Mouse (Mus musculus): ENCODE results near the gene Ccdc117. TPM values are rescaled to one million over a fixed set of nuclear protein-coding genes. Genes with fewer than 3 reads are reported as not detected.

The Ccdc117 gene
- total and polyA plus RNA-seq, 3 experiments, result 24.3 to 38.9 (median 27.0) TPM

DNA sequence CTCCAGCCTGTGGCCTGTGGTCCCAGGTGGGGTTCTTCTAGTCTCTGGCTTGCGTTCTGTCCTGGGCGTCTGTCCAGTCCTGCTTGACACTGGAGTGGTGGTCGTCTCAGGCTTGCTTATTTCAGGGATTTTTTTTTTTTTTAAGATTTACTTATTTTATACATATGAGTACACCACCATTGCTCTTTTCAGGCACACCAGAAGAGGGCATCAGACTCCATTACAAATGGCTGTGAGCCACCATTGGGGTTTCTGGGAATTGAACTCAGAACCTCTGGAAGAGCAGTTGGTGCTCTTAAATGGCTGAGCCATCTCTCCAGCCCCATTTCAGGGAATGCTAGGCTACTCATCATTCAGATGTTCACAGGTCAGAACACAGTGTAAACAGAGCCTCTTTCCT is 18.3 kb upstream of the Ccdc117 start:
- Histone ChIP-seq H3K27me3 (replicated peaks) (peaks cover 4% of the 10 kb centered on the region), H3K4me3 (replicated peaks in 1 of 3; ENCODE audit: low read depth in 2 of 3, low read length in 2 of 3, poor library complexity in 1 of 3) (no peak overlapping the region), H3K27ac (ENCODE audit: insufficient read depth, low read depth) (no peak overlapping the region), H3K79me2 (replicated peaks; ENCODE audit: control insufficient read depth, extremely low read depth, insufficient read depth, poor library complexity, severe bottlenecking) (no peaks in the 10 kb centered on the region), H3K9me3 (replicated peaks; ENCODE audit: low read length) (no peaks in the 10 kb centered on the region), H3K4me2 (ENCODE audit: insufficient read depth, low read depth, poor library complexity, severe bottlenecking) (no peak overlapping the region), H3K36me3 (replicated peaks in 1 of 2; ENCODE audit: control insufficient read depth in 1 of 2, insufficient read depth in 1 of 2, low read length in 1 of 2) (no peaks in the 10 kb centered on the region), H3K4me1 (ENCODE audit: control insufficient read depth in 1 of 2, insufficient read depth in 2 of 2) (peaks cover 0 to under 1% of the 10 kb centered on the region in 2 experiments; a peak in 1 of 4 replicates), H3K9ac (ENCODE audit: insufficient read depth, low read depth) (no peak overlapping the region)
- no peak for DNase-seq (ENCODE audit: extremely low read depth)
- dilution Hi-C loops (cut with MboI; ENCODE audit: extremely low pct_ligation_motif_present, extremely low pct_unique_long_range_greater_than_20kb, low sequenced_read_pairs), result no loop called here
- in situ Hi-C loops (cut with MboI; ENCODE audit: low pct_ligation_motif_present, low pct_unique_long_range_greater_than_20kb, low sequenced_read_pairs), result loop anchor here (10.0 kb wide), 1 partner anchor 75 kb away; no protein-coding TSS in a partner anchor
- peak; percentile 17 for TF ChIP-seq RAD21 (IDR thresholded peaks at IDR 0.05; ENCODE audit: low read depth, low read length)
- TF ChIP-seq CTCF (conservative IDR thresholded peaks at IDR 0.05 in 1 of 2, IDR thresholded peaks at IDR 0.05 in 1 of 2; ENCODE audit: low read depth in 2 of 2, low read length in 2 of 2), result peak in 1 of 2 experiments; percentile 34; a peak in 1 of 4 replicates
- TF ChIP-seq ZNF384 (IDR thresholded peaks at IDR 0.05; ENCODE audit: low read depth, low read length), result 0 out of 2 replicates have a peak, but pooled peaks have one; percentile 23
- no peak for TF ChIP-seq PAX5 (IDR thresholded peaks at IDR 0.05; ENCODE audit: low read length)
- no peak for TF ChIP-seq EP300 (IDR thresholded peaks at IDR 0.05; ENCODE audit: low read length)

DNA sequence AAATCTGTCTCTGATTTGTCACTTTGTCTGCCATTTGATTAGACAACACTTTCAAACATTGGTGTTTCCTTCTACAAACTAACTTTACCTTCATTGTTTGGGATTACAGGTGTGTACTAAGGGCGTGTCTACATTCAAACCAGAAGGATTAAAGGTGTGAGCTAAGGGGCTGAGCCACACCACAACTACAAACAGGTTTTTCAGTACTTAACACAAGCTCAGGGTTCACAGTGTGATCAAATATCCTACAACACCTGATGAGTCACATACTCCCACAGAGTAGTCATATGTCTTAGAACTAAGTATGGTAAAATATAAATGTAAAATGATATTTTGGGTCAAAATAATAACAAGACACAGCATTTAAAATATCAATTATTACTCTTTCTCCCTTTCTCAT is 9.9 kb upstream of the Ccdc117 start:
- no peak overlapping the region for H3K9ac ChIP-seq (ENCODE audit: insufficient read depth, low read depth)
- dilution Hi-C loops (cut with MboI; ENCODE audit: extremely low pct_ligation_motif_present, extremely low pct_unique_long_range_greater_than_20kb, low sequenced_read_pairs) (no loop called here), in situ Hi-C loops (cut with MboI; ENCODE audit: low pct_ligation_motif_present, low pct_unique_long_range_greater_than_20kb, low sequenced_read_pairs) (no loop called here)
- H3K4me1 ChIP-seq (ENCODE audit: control insufficient read depth in 1 of 2, insufficient read depth in 2 of 2), result no peaks in the 10 kb centered on the region
- no peak overlapping the region for H3K4me2 ChIP-seq (ENCODE audit: insufficient read depth, low read depth, poor library complexity, severe bottlenecking)
- TF ChIP-seq ZNF384 (IDR thresholded peaks at IDR 0.05; ENCODE audit: low read depth, low read length), result no peak
- no peak for TF ChIP-seq E2F4 (IDR thresholded peaks at IDR 0.05; ENCODE audit: insufficient replicate concordance, low read depth, low read length)
- TF ChIP-seq USF1 (IDR thresholded peaks at IDR 0.05; ENCODE audit: low read depth, low read length), result no peak
- TF ChIP-seq MYC (IDR thresholded peaks at IDR 0.05; ENCODE audit: low read depth, low read length), result no peak
- no peak for TF ChIP-seq ELF1 (IDR thresholded peaks at IDR 0.05; ENCODE audit: low read depth, low read length)
- no peak for TF ChIP-seq SMC3 (IDR thresholded peaks at IDR 0.05; ENCODE audit: low read depth, low read length)
- TF ChIP-seq UBTF (IDR thresholded peaks at IDR 0.05; ENCODE audit: low read depth, low read length), result no peak
- TF ChIP-seq JUND (conservative IDR thresholded peaks at IDR 0.05; ENCODE audit: low read depth, low read length), result no peak
- no peak for TF ChIP-seq EP300 (IDR thresholded peaks at IDR 0.05; ENCODE audit: low read length)
- no peak for TF ChIP-seq PAX5 (IDR thresholded peaks at IDR 0.05; ENCODE audit: low read length)
- no peaks in the 10 kb centered on the region for H3K36me3 ChIP-seq (replicated peaks in 1 of 2; ENCODE audit: control insufficient read depth in 1 of 2, insufficient read depth in 1 of 2, low read length in 1 of 2)
- H3K79me2 ChIP-seq (replicated peaks; ENCODE audit: control insufficient read depth, extremely low read depth, insufficient read depth, poor library complexity, severe bottlenecking), result no peaks in the 10 kb centered on the region
- no peak overlapping the region for H3K27ac ChIP-seq (ENCODE audit: insufficient read depth, low read depth)
- DNase-seq (ENCODE audit: extremely low read depth), result no peak
- no peak overlapping the region for H3K4me3 ChIP-seq (replicated peaks in 1 of 3; ENCODE audit: low read depth in 2 of 3, low read length in 2 of 3, poor library complexity in 1 of 3)
- peaks cover 9% of the 10 kb centered on the region for H3K9me3 ChIP-seq (replicated peaks; ENCODE audit: low read length)
- H3K27me3 ChIP-seq (replicated peaks), result no peaks in the 10 kb centered on the region

DNA sequence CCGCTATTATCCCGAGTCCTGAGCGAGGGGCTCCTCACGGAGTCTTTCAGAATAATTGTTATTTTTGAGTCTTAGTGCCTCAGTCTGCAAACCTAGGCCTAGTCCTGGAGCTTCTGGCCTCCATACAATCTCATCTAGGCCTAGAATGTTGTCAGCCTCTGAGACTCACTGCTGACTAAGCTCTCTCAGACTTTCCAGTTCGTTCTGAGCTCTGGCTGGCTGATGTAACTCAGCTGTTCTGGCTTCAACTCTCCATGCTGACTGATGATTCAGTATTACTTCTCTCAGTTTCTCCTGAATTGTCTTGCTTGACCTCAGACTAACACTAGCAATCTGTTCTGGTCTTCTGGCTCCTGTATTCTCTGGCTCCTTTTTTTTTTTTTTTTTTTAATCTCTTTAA is 9.4 kb upstream of the Ccdc117 start:
- no peak overlapping the region for H3K9ac ChIP-seq (ENCODE audit: insufficient read depth, low read depth)
- dilution Hi-C loops (cut with MboI; ENCODE audit: extremely low pct_ligation_motif_present, extremely low pct_unique_long_range_greater_than_20kb, low sequenced_read_pairs), result no loop called here
- no peak for DNase-seq (ENCODE audit: extremely low read depth)
- no peak overlapping the region for H3K4me2 ChIP-seq (ENCODE audit: insufficient read depth, low read depth, poor library complexity, severe bottlenecking)
- TF ChIP-seq HCFC1 (IDR thresholded peaks at IDR 0.05; ENCODE audit: low read depth, low read length), result no peak
- TF ChIP-seq USF1 (IDR thresholded peaks at IDR 0.05; ENCODE audit: low read depth, low read length), result no peak
- TF ChIP-seq SMC3 (IDR thresholded peaks at IDR 0.05; ENCODE audit: low read depth, low read length), result no peak
- TF ChIP-seq ETS1 (conservative IDR thresholded peaks at IDR 0.05; ENCODE audit: low read depth, low read length), result no peak
- no peak for TF ChIP-seq TBP (conservative IDR thresholded peaks at IDR 0.05; ENCODE audit: low read depth, low read length)
- no peak for TF ChIP-seq IRF4 (IDR thresholded peaks at IDR 0.05; ENCODE audit: low read depth, low read length)
- no peak for TF ChIP-seq EP300 (IDR thresholded peaks at IDR 0.05; ENCODE audit: low read length)
- TF ChIP-seq USF2 (conservative IDR thresholded peaks at IDR 0.05; ENCODE audit: low read depth, low read length), result no peak
- no peak for TF ChIP-seq UBTF (IDR thresholded peaks at IDR 0.05; ENCODE audit: low read depth, low read length)
- no peak for TF ChIP-seq NRF1 (IDR thresholded peaks at IDR 0.05; ENCODE audit: low read depth, low read length)
- TF ChIP-seq CHD2 (IDR thresholded peaks at IDR 0.05; ENCODE audit: low read length), result no peak
- no peak for TF ChIP-seq JUN (IDR thresholded peaks at IDR 0.05; ENCODE audit: insufficient read depth, low read depth, low read length)
- TF ChIP-seq MEF2A (IDR thresholded peaks at IDR 0.05; ENCODE audit: borderline replicate concordance, low read depth, low read length), result no peak
- no peak for TF ChIP-seq RAD21 (IDR thresholded peaks at IDR 0.05; ENCODE audit: low read depth, low read length)
- TF ChIP-seq PAX5 (IDR thresholded peaks at IDR 0.05; ENCODE audit: low read length), result no peak
- no peaks in the 10 kb centered on the region for H3K27me3 ChIP-seq (replicated peaks)
- in situ Hi-C loops (cut with MboI; ENCODE audit: low pct_ligation_motif_present, low pct_unique_long_range_greater_than_20kb, low sequenced_read_pairs), result no loop called here
- peaks cover 9% of the 10 kb centered on the region for H3K9me3 ChIP-seq (replicated peaks; ENCODE audit: low read length)
- H3K27ac ChIP-seq (ENCODE audit: insufficient read depth, low read depth), result no peak overlapping the region
- no peaks in the 10 kb centered on the region for H3K4me1 ChIP-seq (ENCODE audit: control insufficient read depth in 1 of 2, insufficient read depth in 2 of 2)
- H3K79me2 ChIP-seq (replicated peaks; ENCODE audit: control insufficient read depth, extremely low read depth, insufficient read depth, poor library complexity, severe bottlenecking), result no peaks in the 10 kb centered on the region
- H3K4me3 ChIP-seq (replicated peaks in 1 of 3; ENCODE audit: low read depth in 2 of 3, low read length in 2 of 3, poor library complexity in 1 of 3), result no peak overlapping the region
- H3K36me3 ChIP-seq (replicated peaks in 1 of 2; ENCODE audit: control insufficient read depth in 1 of 2, insufficient read depth in 1 of 2, low read length in 1 of 2), result no peaks in the 10 kb centered on the region
